Mouse (Mus musculus): ENCODE data around the gene Ccdc144b. TPM values are rescaled to one million over a fixed set of nuclear protein-coding genes. Genes with fewer than 3 reads are reported as not detected.

Ccdc144b gene
- polyA plus RNA-seq, 1 experiment from 2014 or later = not detected

DNA sequence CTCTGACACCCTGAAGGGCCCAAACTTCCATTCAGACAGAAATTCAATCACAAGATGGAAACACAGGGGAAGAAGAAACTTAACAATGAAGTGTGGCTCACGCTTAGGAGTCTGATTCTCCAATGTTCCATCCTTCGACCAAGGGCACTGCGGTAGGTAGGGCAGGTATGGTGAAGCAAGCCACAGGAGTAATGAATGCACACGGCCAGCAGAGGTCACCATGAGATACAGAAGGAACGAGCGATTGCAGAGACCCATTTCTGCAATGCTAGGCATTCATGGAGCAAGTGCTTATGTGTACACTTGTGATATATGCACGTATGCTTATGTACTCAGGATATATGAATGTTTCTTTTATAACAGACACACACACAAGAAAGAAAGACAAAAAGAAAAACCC lies 79.8 kb downstream of the Ccdc144b start:
- Histone ChIP-seq H3K4me3 (ENCODE audit: low read depth, low read length) (no peak overlapping the region), H3K27me3 (ENCODE audit: control insufficient read depth, insufficient read depth, low read length) (no peaks in the 10 kb centered on the region), H3K9ac (ENCODE audit: low read depth, low read length) (no peak overlapping the region), H3K4me1 (replicated peaks; ENCODE audit: control insufficient read depth, insufficient read depth, low read length) (no peaks in the 10 kb centered on the region), H3K4me2 (replicated peaks; ENCODE audit: low read depth, low read length) (no peak overlapping the region), H3K27ac (ENCODE audit: low read depth, low read length) (no peak overlapping the region), H3K36me3 (ENCODE audit: control insufficient read depth, insufficient read depth, low read length) (no peaks in the 10 kb centered on the region), H3K9me3 (ENCODE audit: control insufficient read depth, low read length) (no peaks in the 10 kb centered on the region)
- no peak for ATAC-seq (ENCODE audit: low FRiP score)
- DNase-seq (ENCODE audit: low spot score) = peak; percentile 32
- WGBS = 76% methylated on average over 7 of the region's 7 CpGs

GRCm38 (mm10) chr3:35972985-35973384 lies 80.4 kb downstream of the Ccdc144b start:
- H3K27ac ChIP-seq (ENCODE audit: low read depth, low read length) = no peak overlapping the region
- no peak overlapping the region for H3K9ac ChIP-seq (ENCODE audit: low read depth, low read length)
- ATAC-seq (ENCODE audit: low FRiP score) = no peak
- no peaks in the 10 kb centered on the region for H3K9me3 ChIP-seq (ENCODE audit: control insufficient read depth, low read length)
- DNase-seq (ENCODE audit: low spot score) = peak; percentile 52
- H3K4me2 ChIP-seq (replicated peaks; ENCODE audit: low read depth, low read length) = no peak overlapping the region
- H3K4me3 ChIP-seq (ENCODE audit: low read depth, low read length) = no peak overlapping the region
- H3K36me3 ChIP-seq (ENCODE audit: control insufficient read depth, insufficient read depth, low read length) = no peaks in the 10 kb centered on the region
- H3K27me3 ChIP-seq (ENCODE audit: control insufficient read depth, insufficient read depth, low read length) = no peaks in the 10 kb centered on the region
- no peaks in the 10 kb centered on the region for H3K4me1 ChIP-seq (replicated peaks; ENCODE audit: control insufficient read depth, insufficient read depth, low read length)
- 84% methylated on average over 4 of the region's 4 CpGs for WGBS

DNA sequence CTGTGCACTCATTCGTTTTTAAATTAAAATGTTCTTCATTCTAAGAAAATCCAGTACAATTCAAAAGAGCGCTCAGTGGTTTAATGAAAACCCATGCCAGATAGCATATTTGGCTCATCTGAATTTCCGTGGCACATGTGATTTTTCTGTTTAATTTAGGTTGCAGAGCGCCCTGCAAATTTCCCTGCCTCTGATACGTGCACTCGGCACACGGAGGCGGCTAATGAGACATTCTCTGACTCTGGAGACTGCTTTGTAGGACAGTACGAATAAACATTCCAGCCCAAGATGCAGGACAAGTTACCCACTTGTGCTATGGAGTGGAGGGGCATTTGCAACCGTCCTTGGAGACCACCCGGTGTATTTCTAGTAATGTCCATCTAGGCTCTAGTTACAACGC lies 82.2 kb downstream of the Ccdc144b start:
- no peak for ATAC-seq (ENCODE audit: low FRiP score)
- 93% methylated on average over 12 of the region's 12 CpGs for WGBS
- no peaks in the 10 kb centered on the region for H3K36me3 ChIP-seq (ENCODE audit: control insufficient read depth, insufficient read depth, low read length)

DNA sequence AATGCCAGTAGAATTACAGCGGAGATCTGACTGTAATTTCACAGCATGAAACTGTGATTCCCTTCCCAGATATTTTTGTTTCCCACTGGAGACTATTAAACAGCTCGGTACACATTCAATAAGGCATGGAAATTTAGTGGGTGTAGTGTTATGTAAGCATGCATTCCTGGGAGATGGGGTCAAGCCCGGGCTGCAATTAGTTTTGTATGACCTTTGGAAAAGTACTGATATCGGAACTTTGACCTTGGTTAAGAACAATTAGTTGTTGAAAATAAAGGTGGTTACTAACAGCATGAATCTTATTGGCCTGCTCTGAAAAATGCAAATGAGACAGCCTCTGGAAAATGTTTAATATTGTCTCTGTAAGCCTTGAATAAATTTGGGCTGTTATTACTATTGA lies 82.9 kb downstream of the Ccdc144b start:
- Histone ChIP-seq H3K9me3 (ENCODE audit: control insufficient read depth, low read length) (no peaks in the 10 kb centered on the region), H3K27me3 (ENCODE audit: control insufficient read depth, insufficient read depth, low read length) (no peaks in the 10 kb centered on the region), H3K4me2 (replicated peaks; ENCODE audit: low read depth, low read length) (no peak overlapping the region), H3K4me1 (replicated peaks; ENCODE audit: control insufficient read depth, insufficient read depth, low read length) (no peaks in the 10 kb centered on the region), H3K36me3 (ENCODE audit: control insufficient read depth, insufficient read depth, low read length) (no peaks in the 10 kb centered on the region), H3K9ac (ENCODE audit: low read depth, low read length) (no peak overlapping the region), H3K4me3 (ENCODE audit: low read depth, low read length) (no peak overlapping the region), H3K27ac (ENCODE audit: low read depth, low read length) (no peak overlapping the region)
- DNase-seq (ENCODE audit: low spot score) (no peak), ATAC-seq (ENCODE audit: low FRiP score) (no peak)
- WGBS = 89% methylated on average over 4 of the region's 4 CpGs

More for the DNA sequence above, 82.2 kb downstream of the Ccdc144b start:
- DNase-seq (ENCODE audit: low spot score) = no peak
- no peak overlapping the region for H3K4me3 ChIP-seq (ENCODE audit: low read depth, low read length)
- no peaks in the 10 kb centered on the region for H3K9me3 ChIP-seq (ENCODE audit: control insufficient read depth, low read length)
- H3K9ac ChIP-seq (ENCODE audit: low read depth, low read length) = no peak overlapping the region
- no peak overlapping the region for H3K27ac ChIP-seq (ENCODE audit: low read depth, low read length)
- H3K4me1 ChIP-seq (replicated peaks; ENCODE audit: control insufficient read depth, insufficient read depth, low read length) = no peaks in the 10 kb centered on the region
- no peak overlapping the region for H3K4me2 ChIP-seq (replicated peaks; ENCODE audit: low read depth, low read length)
- H3K27me3 ChIP-seq (ENCODE audit: control insufficient read depth, insufficient read depth, low read length) = no peaks in the 10 kb centered on the region

DNA sequence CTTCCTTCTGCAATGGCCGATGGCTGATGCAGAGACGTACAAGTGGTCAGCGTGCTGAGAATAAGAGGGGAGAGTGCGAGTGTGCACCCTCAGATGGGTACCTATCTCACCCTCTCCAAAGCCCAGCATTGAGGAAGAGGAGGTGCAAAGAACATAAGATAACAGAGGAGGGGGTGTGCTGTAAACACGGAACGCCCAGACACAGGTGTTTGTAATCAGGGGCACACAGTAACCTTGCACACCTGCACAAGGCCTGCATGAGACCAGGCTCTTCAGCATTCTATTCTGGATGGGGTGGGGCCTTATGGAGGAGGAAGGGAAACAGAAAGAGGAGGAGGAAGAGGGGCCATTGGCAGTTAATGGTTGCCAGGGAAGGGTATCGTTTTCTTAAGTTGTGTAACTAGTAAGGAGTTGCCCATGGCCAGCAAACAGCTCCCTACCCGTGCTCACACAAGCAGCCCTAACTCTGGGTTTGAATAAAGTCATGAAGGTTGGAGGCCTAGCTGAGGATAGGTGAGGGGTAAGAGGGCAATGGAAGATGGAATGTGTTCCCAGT lies 85.9 kb downstream of the Ccdc144b start:
- Histone ChIP-seq H3K9me3 (ENCODE audit: control insufficient read depth, low read length) (no peaks in the 10 kb centered on the region), H3K36me3 (ENCODE audit: control insufficient read depth, insufficient read depth, low read length) (no peaks in the 10 kb centered on the region; the same call in 1 of the 2 replicates), H3K4me2 (replicated peaks; ENCODE audit: low read depth, low read length) (no peak overlapping the region), H3K9ac (ENCODE audit: low read depth, low read length) (no peak overlapping the region), H3K4me3 (ENCODE audit: low read depth, low read length) (no peak overlapping the region), H3K4me1 (replicated peaks; ENCODE audit: control insufficient read depth, insufficient read depth, low read length) (no peaks in the 10 kb centered on the region), H3K27me3 (ENCODE audit: control insufficient read depth, insufficient read depth, low read length) (no peaks in the 10 kb centered on the region), H3K27ac (ENCODE audit: low read depth, low read length) (no peak overlapping the region)
- DNase-seq (ENCODE audit: low spot score) = no peak
- no peak for ATAC-seq (ENCODE audit: low FRiP score)
- WGBS = 96% methylated on average over 8 of the region's 8 CpGs

DNA sequence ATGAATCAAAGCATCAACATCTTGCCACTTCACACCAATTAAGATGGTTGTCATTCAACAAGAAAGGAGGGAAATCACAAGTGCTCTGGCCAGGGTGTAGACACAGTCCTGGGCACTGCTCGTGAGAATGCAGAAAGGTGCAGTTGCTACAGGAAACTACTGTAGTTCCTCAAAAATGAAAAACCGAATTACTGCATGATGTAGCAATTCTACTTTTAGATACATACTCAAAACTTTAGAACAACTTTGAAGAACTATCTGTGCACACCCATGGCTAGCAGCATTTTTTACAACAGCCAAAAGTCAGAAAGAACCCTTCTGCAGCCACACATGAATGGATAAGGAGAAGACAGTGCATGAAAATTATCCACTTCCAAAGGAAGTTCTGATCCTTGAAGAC lies 86.9 kb downstream of the Ccdc144b start:
- H3K27me3 ChIP-seq (ENCODE audit: control insufficient read depth, insufficient read depth, low read length) = no peaks in the 10 kb centered on the region
- H3K4me1 ChIP-seq (replicated peaks; ENCODE audit: control insufficient read depth, insufficient read depth, low read length) = no peaks in the 10 kb centered on the region
- ATAC-seq (ENCODE audit: low FRiP score) (no peak), DNase-seq (ENCODE audit: low spot score) (no peak)
- H3K27ac ChIP-seq (ENCODE audit: low read depth, low read length) = no peak overlapping the region
- H3K36me3 ChIP-seq (ENCODE audit: control insufficient read depth, insufficient read depth, low read length) = no peaks in the 10 kb centered on the region; the same call in 1 of the 2 replicates
- H3K9ac ChIP-seq (ENCODE audit: low read depth, low read length) = no peak overlapping the region
- 89% methylated on average over 2 of the region's 2 CpGs for WGBS
- H3K4me2 ChIP-seq (replicated peaks; ENCODE audit: low read depth, low read length) = no peak overlapping the region
- H3K9me3 ChIP-seq (ENCODE audit: control insufficient read depth, low read length) = no peaks in the 10 kb centered on the region
- no peak overlapping the region for H3K4me3 ChIP-seq (ENCODE audit: low read depth, low read length)

DNA sequence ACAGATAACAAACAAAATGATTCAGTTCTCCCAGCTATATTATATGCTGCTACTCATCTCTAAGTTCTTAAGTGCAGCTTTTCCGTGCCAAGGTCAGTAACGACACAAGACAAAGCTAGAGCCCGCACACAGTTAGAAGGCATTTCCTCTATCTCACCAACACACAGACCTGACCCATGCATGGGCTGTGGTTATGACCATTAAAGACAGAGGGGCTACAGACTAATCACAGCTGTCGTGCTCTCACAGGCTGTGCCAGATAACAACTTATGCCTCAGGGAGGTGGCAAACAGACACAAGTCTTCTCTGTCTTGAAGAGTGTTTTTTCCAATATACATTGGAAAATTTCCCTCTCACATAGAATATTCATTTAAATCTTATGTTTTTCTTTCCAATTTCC lies 88.4 kb downstream of the Ccdc144b start:
- 92% methylated on average over 4 of the region's 4 CpGs for WGBS
- DNase-seq (ENCODE audit: low spot score) (no peak), ATAC-seq (ENCODE audit: low FRiP score) (no peak)
- Histone ChIP-seq H3K4me1 (replicated peaks; ENCODE audit: control insufficient read depth, insufficient read depth, low read length) (no peaks in the 10 kb centered on the region), H3K27me3 (ENCODE audit: control insufficient read depth, insufficient read depth, low read length) (no peaks in the 10 kb centered on the region), H3K4me2 (replicated peaks; ENCODE audit: low read depth, low read length) (no peak overlapping the region), H3K27ac (ENCODE audit: low read depth, low read length) (no peak overlapping the region), H3K36me3 (ENCODE audit: control insufficient read depth, insufficient read depth, low read length) (no peaks in the 10 kb centered on the region; the same call in 1 of the 2 replicates), H3K9ac (ENCODE audit: low read depth, low read length) (no peak overlapping the region), H3K4me3 (ENCODE audit: low read depth, low read length) (no peak overlapping the region), H3K9me3 (ENCODE audit: control insufficient read depth, low read length) (no peaks in the 10 kb centered on the region)

DNA sequence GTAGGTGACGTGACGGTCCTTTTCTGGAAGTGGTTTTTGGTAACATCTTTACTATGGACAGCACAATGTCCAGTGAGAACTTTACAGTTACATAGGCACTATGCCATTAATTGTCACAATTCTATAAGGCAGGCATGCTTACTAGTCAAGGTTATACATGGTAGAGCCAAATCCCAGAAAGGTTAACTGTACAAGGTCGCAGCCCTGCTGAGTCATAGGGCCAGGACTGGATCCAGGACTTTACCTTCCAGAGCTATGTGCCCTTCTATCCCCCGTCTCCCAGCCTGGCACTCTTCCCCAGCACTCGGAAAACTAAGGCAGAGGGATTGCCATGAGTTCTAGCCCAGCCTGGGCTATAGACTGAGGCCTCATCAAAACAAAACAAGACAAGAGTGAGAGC lies 89.4 kb downstream of the Ccdc144b start:
- ATAC-seq (ENCODE audit: low FRiP score) = no peak
- H3K36me3 ChIP-seq (ENCODE audit: control insufficient read depth, insufficient read depth, low read length) = no peaks in the 10 kb centered on the region; the same call in 1 of the 2 replicates
- no peak for DNase-seq (ENCODE audit: low spot score)
- H3K27me3 ChIP-seq (ENCODE audit: control insufficient read depth, insufficient read depth, low read length) = no peaks in the 10 kb centered on the region
- 90% methylated on average over 5 of the region's 5 CpGs for WGBS
- H3K4me3 ChIP-seq (ENCODE audit: low read depth, low read length) = no peak overlapping the region
- H3K4me2 ChIP-seq (replicated peaks; ENCODE audit: low read depth, low read length) = no peak overlapping the region
- H3K9ac ChIP-seq (ENCODE audit: low read depth, low read length) = no peak overlapping the region
- H3K4me1 ChIP-seq (replicated peaks; ENCODE audit: control insufficient read depth, insufficient read depth, low read length) = no peaks in the 10 kb centered on the region
- H3K27ac ChIP-seq (ENCODE audit: low read depth, low read length) = no peak overlapping the region
- no peaks in the 10 kb centered on the region for H3K9me3 ChIP-seq (ENCODE audit: control insufficient read depth, low read length)

DNA sequence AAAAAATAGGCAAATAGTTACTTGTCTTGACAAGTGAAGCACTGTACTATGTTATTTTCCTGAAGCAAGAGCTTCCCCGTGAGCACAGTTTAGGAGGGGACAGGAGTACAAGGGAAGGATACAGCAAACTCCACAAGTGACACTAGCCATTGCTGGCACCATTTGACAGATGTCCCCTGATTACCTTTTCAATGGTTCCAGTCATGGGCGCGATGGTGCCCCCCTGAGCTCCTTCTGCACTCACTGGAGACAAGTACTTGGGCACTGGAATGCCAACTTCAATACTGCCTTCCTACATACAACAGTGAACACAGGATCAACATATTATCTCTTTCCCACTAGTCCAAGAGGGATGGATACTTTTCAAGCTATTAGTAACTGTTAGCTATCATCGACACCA lies 89.9 kb downstream of the Ccdc144b start:
- Histone ChIP-seq H3K4me3 (ENCODE audit: low read depth, low read length) (no peak overlapping the region), H3K4me2 (replicated peaks; ENCODE audit: low read depth, low read length) (no peak overlapping the region), H3K27ac (ENCODE audit: low read depth, low read length) (no peak overlapping the region), H3K4me1 (replicated peaks; ENCODE audit: control insufficient read depth, insufficient read depth, low read length) (no peaks in the 10 kb centered on the region), H3K9ac (ENCODE audit: low read depth, low read length) (no peak overlapping the region), H3K36me3 (ENCODE audit: control insufficient read depth, insufficient read depth, low read length) (no peaks in the 10 kb centered on the region; the same call in 1 of the 2 replicates), H3K27me3 (ENCODE audit: control insufficient read depth, insufficient read depth, low read length) (no peaks in the 10 kb centered on the region), H3K9me3 (ENCODE audit: control insufficient read depth, low read length) (no peaks in the 10 kb centered on the region)
- ATAC-seq (ENCODE audit: low FRiP score) (no peak), DNase-seq (ENCODE audit: low spot score) (no peak)
- 91% methylated on average over 4 of the region's 4 CpGs for WGBS
